Mouse (Mus musculus) monocyte, adult 2 months (primary cell): Measurements from ENCODE around the gene Ap4s1.
"Not testable (repeated sequence)": the region's sequence is repeated elsewhere in the genome, so short reads cannot be mapped to it uniquely, and the experiment has no call there.

ENCODE experiments used
- DNase-seq, 2 experiments: peaks; one replicate each; pipeline ENCODE4 v3.0.0; 2022; ENCODE audit warnings: low spot score in 2 of 2, low read depth in 1 of 2

Gene Ap4s1

GRCm38 (mm10) chr12:51690893-51691844, at the start of gene Ap4s1:
Ap4s1 (plus strand) TSS chr12:51691033.
- DNase-seq, result peak; percentile 30 to 56

GRCm38 (mm10) chr12:51641871-51642270, 49.0 kb upstream of the Ap4s1 start:
- DNase-seq, result no peak

DNA sequence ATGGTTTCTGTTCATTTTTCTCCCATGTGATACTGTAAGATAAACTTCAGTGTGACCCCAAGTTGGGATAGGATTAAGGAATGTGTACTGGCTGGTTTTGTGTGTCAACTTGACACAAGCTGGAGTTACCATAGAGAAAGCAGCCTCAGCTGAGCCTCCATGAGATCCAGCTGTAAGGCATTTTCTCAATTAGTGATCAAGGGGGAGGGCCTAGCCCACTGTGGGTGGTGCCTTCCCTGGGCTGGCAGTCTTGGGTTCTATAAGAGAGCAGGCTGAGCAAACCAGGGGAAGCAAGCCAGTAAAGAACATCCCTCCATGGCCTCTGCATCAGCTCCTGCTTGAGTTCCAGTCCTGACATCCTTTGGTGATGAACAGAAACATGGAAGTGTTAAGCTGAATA, 41.4 kb upstream of the Ap4s1 start:
- not testable (repeated sequence) for DNase-seq

DNA sequence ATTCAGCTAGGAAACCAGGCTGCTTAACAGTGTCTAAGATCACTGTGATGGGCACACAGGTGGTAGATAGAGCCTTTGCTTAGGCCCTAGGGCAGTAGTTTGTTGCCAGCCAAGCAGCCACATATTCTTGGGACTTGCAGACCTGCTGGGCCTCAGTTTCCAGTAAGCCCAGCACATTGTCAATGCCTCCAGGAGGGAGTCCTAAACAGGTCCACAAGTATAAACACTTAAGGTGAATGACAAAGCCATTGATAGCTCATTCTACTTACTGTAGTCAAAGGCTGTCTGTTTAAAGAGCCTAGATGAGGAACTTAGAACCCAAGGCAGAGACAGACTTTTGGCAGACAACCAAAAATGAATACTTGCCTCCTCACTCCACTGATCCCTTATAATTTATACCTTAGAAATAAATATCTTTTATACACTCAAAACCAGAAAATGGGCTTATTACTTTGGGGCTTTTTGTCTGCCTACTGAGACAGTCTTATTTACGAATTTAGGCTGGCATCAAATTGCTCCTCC, 34.8 kb upstream of the Ap4s1 start:
- no peak for DNase-seq

DNA sequence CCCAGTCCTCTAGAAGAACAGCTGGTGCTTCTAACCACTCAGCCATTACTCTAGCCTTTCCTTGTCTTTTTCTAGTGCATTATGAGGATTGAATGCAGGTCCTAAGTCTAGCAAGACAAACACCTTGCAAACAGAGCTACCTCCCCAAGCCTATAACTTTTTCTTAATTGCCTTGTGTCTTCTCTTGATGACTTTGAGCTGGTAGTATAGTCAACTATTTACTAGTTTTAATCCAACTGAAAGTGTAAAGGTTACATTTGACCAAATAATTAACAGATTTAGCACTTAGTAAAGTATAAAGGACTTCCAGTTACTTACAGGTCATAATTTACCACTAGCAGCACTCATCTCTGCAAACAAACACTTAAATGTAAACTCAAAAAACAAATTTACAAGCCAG, 27.8 kb upstream of the Ap4s1 start:
- DNase-seq, result no peak

DNA sequence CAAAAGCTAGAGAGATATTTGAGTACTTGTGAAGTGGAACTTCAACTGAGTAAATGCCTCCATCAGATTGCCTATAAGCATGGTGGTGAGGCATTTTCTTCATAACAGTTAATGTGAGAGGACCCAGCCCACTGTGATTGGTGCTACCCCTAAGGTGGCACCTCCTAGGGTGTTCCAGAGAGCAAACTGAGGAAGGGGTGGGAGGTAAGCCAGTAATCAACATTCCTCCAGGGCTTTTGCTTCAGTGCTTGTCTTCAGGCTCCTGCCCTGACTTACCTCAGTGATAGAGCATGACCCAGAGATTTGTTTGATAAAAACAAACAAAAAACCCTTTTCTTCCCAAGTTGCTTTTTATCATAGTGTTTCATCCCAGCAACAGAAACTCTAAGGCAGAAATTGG, 26.9 kb upstream of the Ap4s1 start:
- DNase-seq, result no peak

DNA sequence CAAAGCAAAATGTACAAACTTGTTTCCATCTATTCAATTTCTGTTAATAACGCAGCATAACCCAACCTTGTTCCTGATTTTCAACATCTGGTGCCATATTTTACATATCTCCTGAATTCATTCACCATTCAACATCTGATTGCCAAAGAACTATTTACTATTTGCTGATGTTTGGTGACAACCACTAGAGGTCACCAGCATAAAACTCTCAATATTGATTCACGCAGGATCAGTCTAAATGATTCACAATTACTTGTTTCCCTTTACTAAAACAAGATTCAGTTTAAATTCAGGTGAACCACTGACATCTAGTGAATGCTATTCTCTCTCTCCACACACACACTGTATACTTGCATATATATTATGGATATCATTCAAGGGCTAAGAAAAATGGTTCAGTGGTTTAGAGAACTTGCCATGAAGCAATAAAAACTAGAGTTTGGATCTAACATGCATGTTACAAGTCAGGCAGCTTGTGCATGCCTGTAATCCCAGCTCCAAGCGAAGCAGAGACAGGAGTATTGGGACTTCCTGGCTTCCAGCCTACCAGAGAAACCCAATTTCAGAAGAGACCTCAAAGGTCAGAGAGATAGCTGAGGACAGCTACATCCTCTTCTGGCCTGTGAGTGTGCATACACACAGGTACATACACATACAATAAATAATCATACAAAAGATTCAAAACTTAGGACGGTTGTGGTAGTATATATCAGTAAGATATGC, 24.0 kb upstream of the Ap4s1 start:
- DNase-seq, result no peak

- DNase-seq, result no peak
These were observed 19.5 kb upstream of the Ap4s1 start for GRCm38 (mm10) chr12:51671231-51671891.

- DNase-seq, result no peak
These were observed 17.6 kb upstream of the Ap4s1 start for GRCm38 (mm10) chr12:51673270-51673669.

GRCm38 (mm10) chr12:51676442-51676841, 14.4 kb upstream of the Ap4s1 start:
- DNase-seq, result no peak

GRCm38 (mm10) chr12:51678844-51679243, 12.0 kb upstream of the Ap4s1 start:
- no peak for DNase-seq

GRCm38 (mm10) chr12:51688546-51688945, 2.3 kb upstream of the Ap4s1 start:
- DNase-seq, result no peak

GRCm38 (mm10) chr12:51691845-51692632, 1.2 kb downstream of the Ap4s1 start, which contains the start of gene Strn3:
Strn3 (minus strand) TSS chr12:51691897.
- DNase-seq, result peak; percentile 90 to 94

DNA sequence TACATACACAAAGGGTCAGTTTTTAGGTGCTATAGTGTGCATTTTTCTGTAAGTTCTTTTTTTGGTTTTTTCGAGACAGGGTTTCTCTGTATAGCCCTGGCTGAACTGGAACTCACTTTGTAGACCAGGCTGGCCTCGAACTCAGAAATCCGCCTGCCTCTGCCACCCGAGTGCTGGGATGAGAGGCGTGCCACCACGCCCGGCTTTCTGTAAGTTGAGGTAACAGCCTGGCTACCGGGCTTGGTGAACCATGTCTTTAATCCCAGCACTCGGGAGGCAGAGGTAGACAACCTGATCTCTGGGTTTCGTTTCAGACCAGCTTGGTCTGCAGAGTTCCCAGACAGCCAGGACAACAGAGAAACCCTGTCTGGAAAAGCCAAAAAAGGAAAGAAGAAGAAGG, 2.0 kb downstream of the Ap4s1 start:
- not testable (repeated sequence) for DNase-seq

GRCm38 (mm10) chr12:51693419-51693818, 2.6 kb downstream of the Ap4s1 start:
- DNase-seq, result no peak

- DNase-seq, result no peak
These were observed 3.3 kb downstream of the Ap4s1 start for GRCm38 (mm10) chr12:51694096-51694495.

DNA sequence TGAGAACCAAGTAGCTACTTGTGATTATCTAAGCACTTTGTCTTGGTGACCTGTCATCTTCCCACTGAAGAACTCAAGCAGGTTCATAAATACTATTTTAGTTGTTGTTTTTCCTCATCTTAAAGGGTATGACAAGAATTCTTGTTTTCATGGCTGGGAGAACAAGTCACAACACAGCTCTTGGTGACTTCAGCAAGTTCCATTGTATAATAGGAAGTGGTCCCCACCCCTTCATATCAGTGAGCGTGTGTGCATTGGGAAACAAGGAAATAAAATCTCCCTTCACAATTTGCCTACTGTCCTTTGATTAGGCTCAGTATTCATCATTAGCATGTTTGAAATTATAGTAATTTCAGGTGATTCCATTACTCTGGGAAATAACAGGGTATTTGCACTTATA, 4.1 kb downstream of the Ap4s1 start:
- no peak for DNase-seq

GRCm38 (mm10) chr12:51696157-51696556, 5.3 kb downstream of the Ap4s1 start:
- no peak for DNase-seq

DNA sequence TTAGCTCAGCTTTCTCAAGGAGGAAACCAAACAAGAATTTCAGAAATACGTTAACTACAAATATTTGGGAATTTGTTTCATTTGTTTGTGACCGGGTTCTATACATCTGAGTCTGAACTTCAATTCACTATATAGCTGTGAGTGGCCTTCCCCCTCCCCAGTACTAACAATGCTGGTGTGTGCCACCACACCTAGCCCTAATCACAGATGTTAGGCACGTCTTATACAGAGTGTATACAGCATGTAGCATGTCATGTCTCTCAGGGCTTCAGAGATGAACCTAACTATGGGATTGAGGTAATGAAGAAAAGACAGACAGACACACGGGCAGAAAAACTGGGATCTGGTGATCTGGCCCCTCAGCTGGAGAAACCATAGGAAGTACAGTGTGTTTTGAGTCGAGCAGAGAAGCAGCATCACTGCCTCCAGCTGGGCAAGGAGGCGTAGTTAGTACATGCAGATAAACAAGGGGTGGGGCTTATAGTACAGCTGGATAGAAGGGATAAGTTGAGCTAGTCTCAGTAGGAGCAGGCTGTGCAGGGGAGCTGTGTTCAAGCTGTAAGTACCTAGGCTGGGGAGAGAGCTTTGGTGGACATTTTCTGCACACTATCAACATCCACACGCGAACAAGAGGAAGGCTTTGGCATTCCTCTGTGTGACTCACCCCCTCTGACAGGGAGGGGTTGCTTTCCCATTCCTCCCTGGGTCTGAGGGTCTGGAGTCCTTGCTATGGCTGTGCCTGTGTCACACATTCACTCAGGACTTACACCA, 9.0 kb downstream of the Ap4s1 start:
- no peak for DNase-seq

- no peak for DNase-seq
These were observed 10.9 kb downstream of the Ap4s1 start for GRCm38 (mm10) chr12:51701723-51702122.
